Mouse (Mus musculus) kidney, adult 9 months (tissue): ENCODE measurements around the gene Tmem178b.

Source experiments
- DNase-seq: peaks from one replicate; pipeline ENCODE4 v3.0.0; 2022

Gene Tmem178b

GRCm38 (mm10) chr6:39919011-39919709 is 46.1 kb downstream of the Tmem178b start:
- no peak for DNase-seq

DNA sequence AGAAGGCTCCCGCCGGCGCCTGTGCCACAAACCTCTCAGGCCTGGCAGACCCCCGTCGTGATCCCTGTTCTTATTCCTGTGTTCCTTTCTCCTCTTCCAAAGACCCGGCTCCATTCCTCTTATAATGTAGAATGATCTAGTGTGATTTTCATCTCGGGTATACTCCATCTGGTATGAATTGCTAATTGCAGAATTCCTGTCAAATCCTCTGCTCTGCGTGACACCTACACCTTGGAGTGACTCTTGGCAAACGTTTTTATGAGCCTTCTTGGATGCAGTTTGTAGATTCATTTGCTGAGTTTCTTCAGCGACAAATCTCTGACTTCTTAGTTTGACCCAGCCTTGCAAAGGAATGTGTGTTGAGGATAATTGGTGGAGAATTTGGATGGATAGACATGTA is 53.4 kb downstream of the Tmem178b start:
- no peak for DNase-seq

DNA sequence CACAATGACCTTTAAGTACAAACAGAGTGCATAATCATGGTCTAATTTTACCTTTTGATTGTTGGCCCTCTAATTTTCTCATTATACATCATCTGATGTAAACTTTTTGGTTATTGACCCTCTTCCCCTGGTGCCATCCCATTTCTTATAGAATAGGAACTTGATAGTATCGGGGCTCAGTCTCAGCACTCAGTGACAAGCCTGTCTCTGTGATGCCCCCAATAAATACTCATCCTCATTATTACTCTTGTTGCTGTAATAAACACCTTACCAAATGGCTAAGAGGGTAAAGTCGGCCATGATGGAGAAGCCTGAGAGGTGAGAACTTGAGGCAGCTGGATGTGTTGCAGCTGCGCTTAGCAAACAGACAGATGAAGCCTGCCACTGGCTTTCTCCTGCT is 63.5 kb downstream of the Tmem178b start:
- no peak for DNase-seq

- DNase-seq = no peak
These were observed 67.8 kb downstream of the Tmem178b start for GRCm38 (mm10) chr6:39940920-39941319.

DNA sequence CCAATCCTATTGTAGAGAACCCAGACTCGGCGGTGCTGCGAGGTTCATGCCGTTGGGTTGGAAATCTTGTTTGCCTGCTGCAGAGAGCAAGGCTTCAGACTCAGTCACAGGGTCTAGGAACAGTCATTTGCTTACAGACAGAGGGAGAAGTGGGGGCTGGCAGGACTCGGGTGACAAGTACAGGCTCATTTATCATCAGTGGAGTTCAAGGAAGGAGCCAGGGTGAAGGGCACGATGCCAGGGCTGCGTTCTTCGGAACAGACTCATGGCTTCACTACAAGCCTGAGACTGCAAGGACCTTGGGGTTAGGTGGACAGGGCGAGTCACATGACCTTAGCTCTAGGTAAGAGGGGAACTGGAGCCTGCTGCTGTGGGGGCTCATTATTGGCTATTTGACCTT is 71.8 kb downstream of the Tmem178b start:
- no peak for DNase-seq

DNA sequence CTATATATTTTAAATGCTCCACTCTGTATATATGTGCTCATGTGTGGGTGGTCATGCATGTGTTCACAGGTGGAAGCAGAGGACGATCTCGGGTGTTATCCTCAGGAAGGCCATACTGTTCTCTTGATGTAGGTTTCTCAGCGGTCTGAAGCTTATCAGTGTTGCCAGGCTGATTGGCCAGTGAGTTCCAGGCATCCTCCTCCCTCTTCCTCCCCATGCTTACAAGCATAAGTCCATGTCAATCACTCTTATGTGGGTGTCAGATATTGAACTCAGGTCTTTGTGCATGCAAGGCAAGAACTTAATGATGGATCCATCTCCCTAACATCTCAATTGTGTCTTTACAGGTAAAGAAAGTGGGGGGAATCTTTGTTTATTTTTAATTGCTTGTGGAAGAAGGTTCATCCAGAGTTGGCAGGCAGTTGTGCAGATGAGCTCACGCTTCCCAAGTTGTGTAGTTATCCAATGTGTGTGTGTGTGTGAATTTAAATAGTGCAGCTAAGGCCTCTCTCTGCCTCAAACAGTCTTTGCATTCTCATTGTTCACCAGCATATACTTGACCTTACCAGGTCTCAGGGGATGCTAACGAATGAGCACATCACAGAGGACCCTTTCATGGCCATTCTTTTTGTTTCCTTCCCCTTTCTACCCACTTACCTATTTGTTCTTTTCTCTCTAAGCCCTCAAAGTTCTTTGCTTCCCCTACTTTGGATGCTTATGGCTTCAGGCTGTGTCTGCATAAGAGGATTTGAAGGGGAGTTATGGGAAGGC is 72.8 kb downstream of the Tmem178b start:
- DNase-seq = no peak

DNA sequence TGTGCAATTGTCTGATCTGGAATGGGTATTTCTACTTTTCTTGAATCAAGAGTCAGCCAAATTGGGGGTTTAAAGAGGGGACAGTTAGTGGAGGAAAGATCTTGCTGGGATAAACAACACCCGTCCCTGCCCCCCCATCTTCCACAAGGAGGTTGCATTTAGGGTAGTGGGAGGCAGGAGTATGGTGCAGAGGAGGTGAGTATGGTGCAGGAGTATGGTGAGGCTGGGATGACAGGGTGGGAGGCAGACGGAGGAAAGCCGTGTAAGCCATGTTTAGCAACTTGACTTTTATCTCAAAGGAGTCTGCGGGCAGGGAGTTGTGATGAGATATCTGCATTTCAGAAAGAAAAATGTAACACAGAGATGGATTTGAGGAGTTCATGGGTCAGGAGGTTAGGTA is 73.5 kb downstream of the Tmem178b start:
- DNase-seq = no peak

DNA sequence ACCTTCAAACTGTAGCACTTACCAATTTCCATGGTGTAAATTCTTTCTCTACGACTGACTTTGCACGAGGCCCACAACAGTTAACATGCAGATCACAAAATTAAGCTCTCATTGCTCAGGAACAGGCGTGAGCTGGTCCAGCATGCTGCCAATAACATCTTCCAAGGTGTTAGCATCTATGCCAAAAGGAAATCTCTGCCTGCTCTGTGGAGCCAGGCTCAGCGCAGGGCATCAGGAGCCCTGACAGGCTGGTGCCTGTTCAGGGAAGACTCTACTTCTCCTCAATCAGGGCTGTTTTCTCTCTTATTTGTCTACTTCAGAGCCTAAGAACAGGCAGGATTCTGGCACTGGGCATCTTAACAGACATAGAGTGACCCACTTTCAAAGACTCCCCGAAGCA is 80.9 kb downstream of the Tmem178b start:
- DNase-seq = no peak

GRCm38 (mm10) chr6:39955211-39955610 is 82.1 kb downstream of the Tmem178b start:
- DNase-seq = no peak

GRCm38 (mm10) chr6:39964606-39965005 is 91.5 kb downstream of the Tmem178b start:
- no peak for DNase-seq

GRCm38 (mm10) chr6:39970281-39970680 is 97.2 kb downstream of the Tmem178b start:
- DNase-seq = no peak

GRCm38 (mm10) chr6:39978942-39979341 is 105.9 kb downstream of the Tmem178b start:
- no peak for DNase-seq

DNA sequence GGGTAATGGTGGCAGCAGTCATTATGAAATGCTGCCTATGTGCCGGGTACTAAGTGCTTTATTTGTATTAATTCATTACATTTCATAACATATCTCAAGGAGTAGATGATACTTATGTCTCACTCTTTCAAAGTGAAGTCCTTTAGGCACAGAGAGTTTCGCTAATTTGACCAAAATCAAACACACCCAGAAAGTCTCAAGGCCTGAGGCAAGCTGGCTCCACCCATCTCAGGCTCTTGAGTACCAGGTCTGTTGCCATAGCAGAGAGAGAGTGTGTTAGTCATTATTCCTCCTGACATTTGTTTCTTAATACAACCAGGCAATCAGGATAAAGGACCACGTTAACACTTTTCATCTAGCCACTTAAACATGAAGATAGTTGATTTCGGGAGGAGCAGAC is 117.7 kb downstream of the Tmem178b start:
- DNase-seq = no peak

DNA sequence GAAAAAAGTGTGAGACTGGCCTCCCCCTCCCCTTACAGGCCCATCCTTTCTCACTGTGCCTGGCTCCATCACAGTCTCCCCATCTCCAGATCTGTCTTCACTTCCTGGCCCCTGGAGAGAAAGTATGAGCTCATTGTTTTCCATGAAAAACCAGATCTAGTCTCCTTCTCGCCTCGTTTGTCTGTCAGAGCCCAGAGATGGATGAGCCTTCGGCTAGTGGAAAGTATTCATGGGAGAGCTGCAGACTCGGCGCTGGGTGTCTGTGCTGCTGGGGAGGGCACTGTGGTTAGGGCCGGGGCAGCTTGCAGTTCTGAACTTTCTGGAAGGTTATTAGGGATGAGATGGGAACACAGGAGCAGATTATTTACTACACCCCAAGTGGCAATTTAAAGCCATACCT is 118.9 kb downstream of the Tmem178b start:
- DNase-seq = no peak

DNA sequence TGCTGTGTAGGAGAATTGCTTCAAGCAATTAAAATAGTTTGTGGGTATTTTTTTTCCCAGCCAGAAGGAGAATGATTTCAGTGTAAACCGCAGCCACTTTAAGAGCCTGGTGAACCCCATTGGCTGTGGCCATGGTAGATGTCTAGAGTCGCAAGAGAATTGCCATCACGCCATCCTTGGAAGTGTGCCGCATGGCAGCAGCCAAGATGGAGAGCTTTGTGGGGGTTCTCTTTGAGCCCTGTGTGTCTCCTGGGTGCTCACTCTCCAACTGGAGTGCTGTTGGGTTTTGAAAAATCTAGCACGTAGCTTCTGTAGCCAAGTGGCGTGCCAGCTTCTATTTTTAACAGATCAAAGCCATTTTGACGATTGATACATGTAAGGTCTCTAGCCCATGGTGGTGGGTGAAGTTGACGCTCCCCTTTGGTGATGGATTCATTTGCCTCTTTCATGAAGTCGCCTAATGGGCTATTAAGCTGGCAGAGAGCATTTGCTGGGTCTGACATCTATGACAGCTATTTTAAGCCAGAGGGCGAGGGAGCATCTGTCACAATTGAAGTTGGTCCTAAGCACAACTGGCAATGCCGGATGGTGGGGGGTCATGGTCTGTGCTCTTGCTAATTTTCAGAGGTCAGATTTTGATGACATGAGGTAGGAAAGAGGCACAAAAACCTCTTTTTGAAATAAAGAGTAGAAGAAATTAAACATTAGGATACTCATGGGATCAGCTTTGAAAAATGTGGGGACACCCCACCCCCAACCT is 133.1 kb downstream of the Tmem178b start:
- no peak for DNase-seq

DNA sequence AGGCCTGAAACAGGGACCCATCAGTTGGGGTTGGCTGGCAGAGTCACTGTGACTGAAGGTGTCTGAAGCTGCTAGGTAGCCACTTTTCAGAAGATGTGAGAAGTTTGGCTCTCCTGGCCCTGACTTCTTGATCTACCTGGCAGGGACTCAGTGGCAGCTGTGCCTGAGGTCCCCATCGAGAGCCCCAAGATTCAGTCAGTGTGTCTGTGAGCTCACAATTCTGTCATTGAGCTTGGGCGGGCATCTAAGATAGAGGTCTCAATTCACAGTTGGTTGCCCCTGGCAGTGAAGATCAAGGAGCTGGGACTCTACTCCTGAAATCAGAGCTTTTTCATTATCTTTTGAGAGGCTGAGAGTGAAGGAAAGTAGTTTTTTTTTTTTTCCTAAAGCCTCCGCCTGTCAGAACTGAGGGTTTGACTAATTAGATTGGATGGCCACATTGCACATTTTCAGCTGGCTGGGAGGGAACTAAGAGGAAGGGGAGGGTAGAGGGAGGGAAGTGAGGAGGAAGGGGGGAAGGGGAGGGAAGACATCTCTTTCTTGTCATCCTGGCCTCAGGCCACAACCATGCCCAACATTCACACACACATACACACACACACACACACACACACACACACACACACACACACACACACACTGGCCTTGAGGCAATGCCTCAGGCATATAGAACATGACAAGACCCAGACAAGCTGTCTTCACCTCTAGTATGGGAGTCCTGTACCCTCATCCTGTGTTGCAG is 135.3 kb downstream of the Tmem178b start:
- DNase-seq = no peak

GRCm38 (mm10) chr6:40009718-40010117 is 136.6 kb downstream of the Tmem178b start:
- DNase-seq = no peak

DNA sequence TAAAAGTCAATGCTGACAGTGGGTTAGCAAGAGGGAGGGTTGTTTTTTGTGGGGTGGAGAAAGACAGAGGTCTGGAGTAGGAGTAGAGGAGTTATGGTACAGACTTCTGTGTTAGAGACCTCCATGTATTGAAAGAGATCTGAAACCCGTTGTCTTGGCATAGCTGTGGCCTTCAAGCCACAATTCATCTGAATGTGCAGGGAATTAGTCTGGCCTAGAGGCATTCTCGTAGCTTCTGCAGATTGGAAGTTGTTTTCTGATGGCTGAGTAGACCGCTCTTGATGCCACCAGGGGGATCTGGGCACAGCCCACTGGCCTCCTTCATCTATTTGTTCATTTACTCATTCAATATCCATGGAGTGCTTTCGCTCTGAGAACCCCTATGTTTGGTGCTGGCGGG is 138.0 kb downstream of the Tmem178b start:
- DNase-seq = no peak

DNA sequence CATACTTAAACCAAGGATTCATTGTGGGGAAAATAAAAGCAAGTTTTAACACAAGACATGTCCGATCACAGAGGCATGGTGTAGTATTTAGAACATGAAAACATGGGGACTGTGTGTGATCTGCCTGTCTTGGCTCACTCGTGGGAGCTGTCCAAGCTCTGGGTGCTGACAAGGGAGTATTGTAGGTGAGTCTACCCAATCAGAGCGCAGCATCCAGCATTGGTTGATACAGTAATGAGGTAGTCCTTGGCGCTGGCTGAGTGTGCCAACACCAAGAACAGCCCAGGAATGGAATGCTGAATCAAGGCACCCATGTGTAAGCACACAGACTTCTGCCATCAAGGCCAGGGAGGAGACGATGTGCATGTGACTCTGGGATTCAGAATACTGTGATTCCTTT is 138.5 kb downstream of the Tmem178b start:
- DNase-seq = no peak

- DNase-seq = no peak
These were observed 140.3 kb downstream of the Tmem178b start for GRCm38 (mm10) chr6:40013407-40013806.

- DNase-seq = no peak
These were observed 142.1 kb downstream of the Tmem178b start for GRCm38 (mm10) chr6:40015185-40015584.

GRCm38 (mm10) chr6:40015711-40016460 is 142.8 kb downstream of the Tmem178b start:
- DNase-seq = no peak
